Mouse (Mus musculus) forebrain, embryonic 16.5 days (tissue): ENCODE measurements around the gene Obp2b. TPM values are rescaled to one million over a fixed set of nuclear protein-coding genes. Genes with fewer than 3 reads are reported as not detected.

Source experiments
- polyA plus RNA-seq: library from polyadenylated mRNA; unstranded; fragments of >200 nt; fragmentation: Nextera tagmentation; extraction: Ambion mirVana; gene quantifications from 2 replicates; pipeline ENCODE4 v1.2.1, GENCODE M21; 2015

Gene Obp2b
- polyA plus RNA-seq, 1 experiment from 2014 or later = not detected

Other genes with a start within 250 kb of the Obp2b start
- not detected in 2 replicates for gene Lcn12, start 243.1 kb upstream of the Obp2b start, polyA plus RNA-seq
- 133 and 156 TPM in 2 replicates for gene Fbxw5, start 236.3 kb upstream of the Obp2b start, polyA plus RNA-seq
- 4.4 and 4.5 TPM in 2 replicates for gene C8g, start 235.3 kb upstream of the Obp2b start, polyA plus RNA-seq
- 26.8 and 29.5 TPM in 2 replicates for gene Traf2, start 190.1 kb upstream of the Obp2b start, polyA plus RNA-seq
- gene Edf1, start 179.2 kb upstream of the Obp2b start, polyA plus RNA-seq = 327 and 359 TPM in 2 replicates
- gene Mamdc4, start 162.2 kb upstream of the Obp2b start, polyA plus RNA-seq = 1.0 and 2.8 TPM in 2 replicates
- 141 and 145 TPM in 2 replicates for gene Phpt1, start 161.8 kb upstream of the Obp2b start, polyA plus RNA-seq
- gene Ajm1, start 155.3 kb upstream of the Obp2b start, polyA plus RNA-seq = 5.8 and 7.7 TPM in 2 replicates
- 67.5 and 73.6 TPM in 2 replicates for gene Rabl6, start 128.5 kb upstream of the Obp2b start, polyA plus RNA-seq
- gene Ccdc183, start 119.3 kb upstream of the Obp2b start, polyA plus RNA-seq = 0.17 and 0.24 TPM in 2 replicates
- gene Tmem141, start 115.0 kb upstream of the Obp2b start, polyA plus RNA-seq = 20.6 and 28.9 TPM in 2 replicates
- 2.3 and 4.1 TPM in 2 replicates for gene Fcna, start 109.0 kb upstream of the Obp2b start, polyA plus RNA-seq
- gene Lcn8, start 83.9 kb upstream of the Obp2b start, polyA plus RNA-seq = not detected in 2 replicates
- gene Lcn5, start 79.1 kb upstream of the Obp2b start, polyA plus RNA-seq = not detected in 2 replicates
- gene Lcn6, start 60.2 kb upstream of the Obp2b start, polyA plus RNA-seq = not detected in 2 replicates
- not detected in 2 replicates for gene Lcn10, start 54.3 kb upstream of the Obp2b start, polyA plus RNA-seq
- gene Obp2a, start 37.0 kb upstream of the Obp2b start, polyA plus RNA-seq = not detected in 2 replicates
- gene Bmyc, start 30.3 kb upstream of the Obp2b start, polyA plus RNA-seq = 105 and 127 TPM in 2 replicates
- gene Lcn3, start 28.6 kb downstream of the Obp2b start, polyA plus RNA-seq = not detected in 2 replicates
- not detected in 2 replicates for gene Lcn11, start 40.0 kb downstream of the Obp2b start, polyA plus RNA-seq
- gene Gm13539, start 45.2 kb downstream of the Obp2b start, polyA plus RNA-seq = not detected in 2 replicates
- gene Glt6d1, start 78.8 kb downstream of the Obp2b start, polyA plus RNA-seq = not detected in 2 replicates
- gene Lcn9, start 86.1 kb downstream of the Obp2b start, polyA plus RNA-seq = not detected in 2 replicates
- gene Sohlh1, start 110.2 kb downstream of the Obp2b start, polyA plus RNA-seq = not detected in 2 replicates
- gene Kcnt1, start 126.7 kb downstream of the Obp2b start, polyA plus RNA-seq = 6.0 and 13.3 TPM in 2 replicates
- 70.2 and 75.4 TPM in 2 replicates for gene Camsap1, start 246.3 kb downstream of the Obp2b start, polyA plus RNA-seq